Mouse (Mus musculus) WW6 (cell line): Measurements from ENCODE around the gene Cadps.

ENCODE experiments used
- DNase-seq: peaks from one replicate; pipeline ENCODE4 v3.0.0-alpha.2; 2013; ENCODE audit warnings: low read depth, low spot score

Gene Cadps

DNA sequence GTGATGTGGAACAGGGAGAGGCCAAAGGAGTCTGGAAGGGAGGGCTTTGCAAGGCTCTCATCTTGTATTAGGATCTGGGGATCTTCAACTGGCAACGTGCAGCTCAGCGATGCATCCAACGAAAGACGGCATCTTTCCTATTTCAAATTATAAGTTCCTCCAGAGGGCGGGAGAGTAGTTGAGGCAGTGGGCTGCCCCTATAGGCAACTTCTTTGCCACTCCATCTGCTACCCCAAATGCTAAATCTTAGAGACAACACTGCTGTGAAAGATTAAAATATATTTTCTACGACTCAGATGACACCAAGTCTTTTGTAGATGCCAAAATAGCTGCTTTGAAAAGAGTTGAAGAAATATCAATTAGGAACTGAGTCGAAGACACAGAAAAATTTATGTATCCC lies 315.9 kb downstream of the Cadps start:
- no peak for DNase-seq

- DNase-seq, result no peak
Measured at GRCm38 (mm10) chr14:12504191-12504947, 318.5 kb downstream of the Cadps start.

- no peak for DNase-seq
Measured at GRCm38 (mm10) chr14:12462206-12462605, 360.7 kb downstream of the Cadps start.

GRCm38 (mm10) chr14:12459700-12460099 lies 363.2 kb downstream of the Cadps start:
- DNase-seq, result no peak

- DNase-seq, result no peak
Measured at GRCm38 (mm10) chr14:12455064-12455591, 367.8 kb downstream of the Cadps start.

- DNase-seq, result no peak
Measured at GRCm38 (mm10) chr14:12450807-12451206, 372.1 kb downstream of the Cadps start.

DNA sequence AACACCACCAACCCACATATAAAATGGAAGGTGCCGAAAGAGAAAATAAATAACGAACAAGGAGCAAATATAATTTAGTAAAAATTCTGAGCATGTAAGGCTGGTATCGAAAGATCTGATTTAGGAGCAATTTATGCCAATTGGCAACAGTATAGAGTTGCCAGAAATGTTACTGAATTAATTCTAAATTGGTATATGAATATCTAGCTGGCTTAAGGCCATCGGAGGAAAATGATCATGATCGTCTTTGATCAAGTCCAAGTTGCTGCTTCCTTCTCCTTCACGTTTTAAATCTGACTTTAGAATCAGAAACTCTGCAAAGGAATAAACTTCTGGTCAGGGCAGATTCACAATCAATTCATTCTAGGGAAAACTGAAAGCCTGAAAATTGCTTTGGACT lies 374.0 kb downstream of the Cadps start:
- no peak for DNase-seq

DNA sequence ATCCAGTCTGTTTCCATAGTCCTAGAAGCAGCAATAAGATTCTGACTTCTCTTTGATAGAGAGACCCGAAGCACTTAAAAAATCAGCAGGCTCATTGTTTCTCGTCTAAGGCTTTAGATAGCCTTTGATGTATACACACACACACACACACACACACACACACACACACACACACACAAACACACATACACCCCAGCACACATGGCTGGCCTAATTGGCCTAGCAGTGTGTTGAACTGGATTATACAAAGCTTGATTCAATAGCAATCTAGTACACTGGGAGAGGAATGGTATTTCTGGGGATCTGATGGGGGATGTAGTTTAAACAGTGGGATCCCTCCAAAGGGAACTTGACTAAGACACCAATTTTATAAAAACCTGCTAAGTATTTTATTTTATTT lies 381.9 kb downstream of the Cadps start:
- DNase-seq, result no peak

DNA sequence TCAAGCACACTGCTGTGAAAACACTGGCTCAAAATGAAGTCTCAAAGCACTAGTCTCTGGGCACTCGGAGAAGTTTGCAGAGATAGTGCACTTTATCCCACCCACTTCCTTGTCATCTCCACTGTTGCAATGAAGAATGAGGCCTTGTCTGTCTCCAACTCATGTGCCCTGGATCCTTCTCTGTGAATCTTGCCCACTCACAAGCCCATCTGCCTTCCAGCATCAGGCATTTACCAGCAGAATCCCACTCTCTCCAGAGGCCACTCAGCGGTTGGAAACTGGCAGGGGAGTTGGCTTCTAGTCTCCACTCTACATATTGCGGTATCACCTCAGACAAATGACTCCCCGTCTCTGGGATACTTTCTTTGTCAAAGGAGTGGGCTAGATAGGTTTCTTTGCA lies 384.9 kb downstream of the Cadps start:
- no peak for DNase-seq

GRCm38 (mm10) chr14:12437422-12437821 lies 385.5 kb downstream of the Cadps start:
- DNase-seq, result no peak

DNA sequence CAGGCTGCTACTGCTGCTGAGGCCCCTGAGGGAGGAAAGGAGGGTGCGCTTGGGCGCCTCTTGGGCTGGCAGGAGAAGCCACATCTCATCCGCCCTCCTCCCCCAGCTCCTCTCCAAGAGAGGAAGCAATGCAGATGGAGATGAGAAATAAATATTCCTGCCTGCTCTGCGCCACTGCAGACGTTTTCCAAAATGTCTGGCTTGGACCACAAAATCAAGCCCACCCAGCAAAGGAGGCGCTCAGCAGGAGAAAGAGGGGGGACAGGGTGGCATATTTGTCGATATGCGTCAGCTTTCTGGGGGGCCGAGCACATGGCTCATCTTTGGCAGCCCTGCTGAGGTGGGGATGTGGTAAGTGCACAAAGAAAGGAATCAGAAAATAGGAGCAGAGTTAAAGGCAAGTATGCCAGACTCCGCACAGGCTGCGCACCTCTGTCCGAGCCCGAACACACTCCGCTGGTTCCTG lies 385.9 kb downstream of the Cadps start:
- DNase-seq, result no peak

- DNase-seq, result no peak
Measured at GRCm38 (mm10) chr14:12428021-12428654, 394.7 kb downstream of the Cadps start.

- DNase-seq, result no peak
Measured at GRCm38 (mm10) chr14:12425311-12425710, 397.6 kb downstream of the Cadps start.

- no peak for DNase-seq
Measured at GRCm38 (mm10) chr14:12410276-12410675, 412.6 kb downstream of the Cadps start.

DNA sequence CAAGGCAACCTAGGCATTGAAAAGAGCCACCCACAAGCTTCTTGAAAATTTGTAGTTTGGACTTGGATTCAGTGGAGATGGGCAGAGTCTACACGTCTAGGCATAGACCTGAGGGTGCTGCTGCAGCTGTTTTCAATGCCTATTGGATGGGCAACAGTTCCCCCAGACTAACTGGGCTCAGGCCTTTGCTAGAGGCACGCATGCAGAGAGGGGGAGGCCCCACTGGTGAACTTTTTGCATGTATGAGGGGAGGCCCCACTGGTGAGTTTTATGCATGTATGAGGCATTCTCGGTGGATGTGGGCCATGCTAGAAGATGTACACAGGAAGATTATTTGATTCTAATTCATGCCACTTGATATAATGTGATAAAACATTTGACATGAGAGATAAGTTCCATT lies 413.1 kb downstream of the Cadps start:
- no peak for DNase-seq

- no peak for DNase-seq
Measured at GRCm38 (mm10) chr14:12406588-12406987, 416.3 kb downstream of the Cadps start.

GRCm38 (mm10) chr14:12405201-12405600 lies 417.7 kb downstream of the Cadps start:
- DNase-seq, result no peak

GRCm38 (mm10) chr14:12404724-12405123 lies 418.2 kb downstream of the Cadps start:
- DNase-seq, result no peak

- DNase-seq, result no peak
Measured at GRCm38 (mm10) chr14:12404052-12404451, 418.8 kb downstream of the Cadps start.

GRCm38 (mm10) chr14:12400116-12400515 lies 422.8 kb downstream of the Cadps start:
- no peak for DNase-seq

- no peak for DNase-seq
Measured at GRCm38 (mm10) chr14:12397561-12397960, 425.3 kb downstream of the Cadps start.

GRCm38 (mm10) chr14:12394318-12394717 lies 428.6 kb downstream of the Cadps start:
- no peak for DNase-seq

- no peak for DNase-seq
Measured at GRCm38 (mm10) chr14:12393271-12393861, 429.5 kb downstream of the Cadps start.
